Mouse (Mus musculus): ENCODE results near the gene Tigd3. TPM values are rescaled to one million over a fixed set of nuclear protein-coding genes. Genes with fewer than 3 reads are reported as not detected.

Tigd3 gene
- total and polyA plus RNA-seq, 3 experiments = 0.90 to 2.0 (median 1.0) TPM

- H3K27me3 ChIP-seq (ENCODE audit: insufficient read depth, low read length) = peaks cover 19% of the 10 kb centered on the region
- TF ChIP-seq GATA2 (IDR thresholded peaks at IDR 0.05; ENCODE audit: borderline replicate concordance, low read depth, low read length) (no peak), CTCF (IDR thresholded peaks at IDR 0.05; ENCODE audit: low read depth, low read length) (no peak), TAL1 (conservative IDR thresholded peaks at IDR 0.05; ENCODE audit: low read depth, low read length) (no peak), POLR2AphosphoS5 (IDR thresholded peaks at IDR 0.05; ENCODE audit: insufficient replicate concordance, low read depth, low read length) (no peak), GATA1 (IDR thresholded peaks at IDR 0.05; ENCODE audit: borderline replicate concordance, low read length) (no peak)
- H3K36me3 ChIP-seq (replicated peaks) = peaks cover 60% of the 10 kb centered on the region
- ATAC-seq (ENCODE audit: extremely low read depth, insufficient number of reproducible peaks, low FRiP score, poor library complexity, severe bottlenecking) = no peak
- H3K4me1 ChIP-seq (ENCODE audit: insufficient read depth, low read depth, low read length) = peaks cover 24% of the 10 kb centered on the region
- H3K4me3 ChIP-seq (ENCODE audit: low read depth, low read length) = no peak overlapping the region
- no peaks in the 10 kb centered on the region for H3K9me3 ChIP-seq (replicated peaks)
- DNase-seq (ENCODE audit: low spot score) = no peak
Observed at GRCm38 (mm10) chr19:5938516-5938915, 44.6 kb upstream of the Tigd3 start.

- ATAC-seq (ENCODE audit: extremely low read depth, insufficient number of reproducible peaks, low FRiP score, poor library complexity, severe bottlenecking) = no peak
- H3K4me1 ChIP-seq (ENCODE audit: insufficient read depth, low read depth, low read length) = peaks cover 24% of the 10 kb centered on the region
- peaks cover 21% of the 10 kb centered on the region for H3K27me3 ChIP-seq (ENCODE audit: insufficient read depth, low read length)
- H3K4me3 ChIP-seq (ENCODE audit: low read depth, low read length) = no peak overlapping the region
- TF ChIP-seq GATA1 (IDR thresholded peaks at IDR 0.05; ENCODE audit: borderline replicate concordance, low read length) = no peak
- no peak for TF ChIP-seq POLR2AphosphoS5 (IDR thresholded peaks at IDR 0.05; ENCODE audit: insufficient replicate concordance, low read depth, low read length)
- no peak for TF ChIP-seq GATA2 (IDR thresholded peaks at IDR 0.05; ENCODE audit: borderline replicate concordance, low read depth, low read length)
- no peak for TF ChIP-seq CTCF (IDR thresholded peaks at IDR 0.05; ENCODE audit: low read depth, low read length)
- no peak for TF ChIP-seq TAL1 (conservative IDR thresholded peaks at IDR 0.05; ENCODE audit: low read depth, low read length)
- DNase-seq (ENCODE audit: low spot score) = no peak
- no peaks in the 10 kb centered on the region for H3K9me3 ChIP-seq (replicated peaks)
- peaks cover 55% of the 10 kb centered on the region for H3K36me3 ChIP-seq (replicated peaks)
Observed at GRCm38 (mm10) chr19:5937836-5938406, 44.0 kb upstream of the Tigd3 start.

GRCm38 (mm10) chr19:5937095-5937835 lies 43.3 kb upstream of the Tigd3 start:
- H3K9me3 ChIP-seq (replicated peaks) = no peaks in the 10 kb centered on the region
- ATAC-seq (ENCODE audit: extremely low read depth, insufficient number of reproducible peaks, low FRiP score, poor library complexity, severe bottlenecking) = no peak
- H3K4me3 ChIP-seq (ENCODE audit: low read depth, low read length) = no peak overlapping the region

GRCm38 (mm10) chr19:5935691-5936090 lies 41.7 kb upstream of the Tigd3 start:
- no peak overlapping the region for H3K4me3 ChIP-seq (ENCODE audit: low read depth, low read length)
- no peak for DNase-seq (ENCODE audit: low spot score)

More at GRCm38 (mm10) chr19:5937095-5937835, 43.3 kb upstream of the Tigd3 start:
- peaks cover 24% of the 10 kb centered on the region for H3K27me3 ChIP-seq (ENCODE audit: insufficient read depth, low read length)
- peaks cover 24% of the 10 kb centered on the region for H3K4me1 ChIP-seq (ENCODE audit: insufficient read depth, low read depth, low read length)
- no peak for DNase-seq (ENCODE audit: low spot score)
- TF ChIP-seq CTCF (IDR thresholded peaks at IDR 0.05; ENCODE audit: low read depth, low read length) = no peak
- 0 out of 2 replicates have a peak, but pooled peaks have one; percentile 18 for TF ChIP-seq POLR2AphosphoS5 (IDR thresholded peaks at IDR 0.05; ENCODE audit: insufficient replicate concordance, low read depth, low read length)
- H3K36me3 ChIP-seq (replicated peaks) = peaks cover 48% of the 10 kb centered on the region

GRCm38 (mm10) chr19:5935266-5935665 lies 41.3 kb upstream of the Tigd3 start:
- TF ChIP-seq POLR2AphosphoS5 (IDR thresholded peaks at IDR 0.05; ENCODE audit: insufficient replicate concordance, low read depth, low read length) (no peak), GATA2 (IDR thresholded peaks at IDR 0.05; ENCODE audit: borderline replicate concordance, low read depth, low read length) (no peak), GATA1 (IDR thresholded peaks at IDR 0.05; ENCODE audit: borderline replicate concordance, low read length) (no peak), TAL1 (conservative IDR thresholded peaks at IDR 0.05; ENCODE audit: low read depth, low read length) (no peak), CTCF (IDR thresholded peaks at IDR 0.05; ENCODE audit: low read depth, low read length) (no peak)
- no peak for DNase-seq (ENCODE audit: low spot score)
- peaks cover 34% of the 10 kb centered on the region for H3K27me3 ChIP-seq (ENCODE audit: insufficient read depth, low read length)
- H3K9me3 ChIP-seq (replicated peaks) = no peaks in the 10 kb centered on the region
- no peak for ATAC-seq (ENCODE audit: extremely low read depth, insufficient number of reproducible peaks, low FRiP score, poor library complexity, severe bottlenecking)
- H3K4me1 ChIP-seq (ENCODE audit: insufficient read depth, low read depth, low read length) = peaks cover 26% of the 10 kb centered on the region
- peaks cover 28% of the 10 kb centered on the region for H3K36me3 ChIP-seq (replicated peaks)
- H3K4me3 ChIP-seq (ENCODE audit: low read depth, low read length) = no peak overlapping the region

More at GRCm38 (mm10) chr19:5935691-5936090, 41.7 kb upstream of the Tigd3 start:
- Histone ChIP-seq H3K4me1 (ENCODE audit: insufficient read depth, low read depth, low read length) (peaks cover 24% of the 10 kb centered on the region), H3K27me3 (ENCODE audit: insufficient read depth, low read length) (peaks cover 34% of the 10 kb centered on the region), H3K36me3 (replicated peaks) (peaks cover 33% of the 10 kb centered on the region), H3K9me3 (replicated peaks) (no peaks in the 10 kb centered on the region)
- TF ChIP-seq GATA2 (IDR thresholded peaks at IDR 0.05; ENCODE audit: borderline replicate concordance, low read depth, low read length) (no peak), CTCF (IDR thresholded peaks at IDR 0.05; ENCODE audit: low read depth, low read length) (no peak), POLR2AphosphoS5 (IDR thresholded peaks at IDR 0.05; ENCODE audit: insufficient replicate concordance, low read depth, low read length) (no peak), GATA1 (IDR thresholded peaks at IDR 0.05; ENCODE audit: borderline replicate concordance, low read length) (no peak), TAL1 (conservative IDR thresholded peaks at IDR 0.05; ENCODE audit: low read depth, low read length) (no peak)
- no peak for ATAC-seq (ENCODE audit: extremely low read depth, insufficient number of reproducible peaks, low FRiP score, poor library complexity, severe bottlenecking)
